Mouse (Mus musculus) A20 (cell line): ENCODE measurements around the gene Hdac11.
A peak's percentile ranks its signal among the peaks of the same experiment; 100 is the strongest.

ENCODE experiments used
- DNase-seq: peaks from one replicate; pipeline ENCODE4 v3.0.0-alpha.2; 2011; ENCODE audit warnings: low read depth, low spot score

Hdac11 gene

GRCm38 (mm10) chr6:91169129-91169528 is 12.7 kb downstream of the Hdac11 start:
- no peak for DNase-seq

GRCm38 (mm10) chr6:91171396-91171895 is 15.0 kb downstream of the Hdac11 start:
- DNase-seq: no peak

- DNase-seq: no peak
Observed at GRCm38 (mm10) chr6:91172381-91172780, 15.9 kb downstream of the Hdac11 start.

- DNase-seq: peak; percentile 53
Observed at GRCm38 (mm10) chr6:91173221-91173880, 16.9 kb downstream of the Hdac11 start.

- no peak for DNase-seq
Observed at GRCm38 (mm10) chr6:91174211-91174610, 17.7 kb downstream of the Hdac11 start.

- no peak for DNase-seq
Observed at GRCm38 (mm10) chr6:91180767-91181171, 24.3 kb downstream of the Hdac11 start.

GRCm38 (mm10) chr6:91181320-91181719 is 24.9 kb downstream of the Hdac11 start:
- no peak for DNase-seq

- no peak for DNase-seq
Observed at GRCm38 (mm10) chr6:91182075-91182490, 25.6 kb downstream of the Hdac11 start.

- no peak for DNase-seq
Observed at GRCm38 (mm10) chr6:91183041-91183440, 26.6 kb downstream of the Hdac11 start.

GRCm38 (mm10) chr6:91183980-91184379 is 27.5 kb downstream of the Hdac11 start:
- DNase-seq: peak; percentile 7

GRCm38 (mm10) chr6:91184776-91185175 is 28.3 kb downstream of the Hdac11 start:
- DNase-seq: no peak

GRCm38 (mm10) chr6:91185502-91185901 is 29.0 kb downstream of the Hdac11 start:
- no peak for DNase-seq

- peak; percentile 49 for DNase-seq
Observed at GRCm38 (mm10) chr6:91186161-91186931, 29.9 kb downstream of the Hdac11 start.

- no peak for DNase-seq
Observed at GRCm38 (mm10) chr6:91186934-91187333, 30.5 kb downstream of the Hdac11 start.

GRCm38 (mm10) chr6:91187871-91188270 is 31.4 kb downstream of the Hdac11 start:
- no peak for DNase-seq

- no peak for DNase-seq
Observed at GRCm38 (mm10) chr6:91189971-91190370, 33.5 kb downstream of the Hdac11 start.

GRCm38 (mm10) chr6:91191465-91191864 is 35.0 kb downstream of the Hdac11 start:
- DNase-seq: no peak

GRCm38 (mm10) chr6:91192421-91192820 is 36.0 kb downstream of the Hdac11 start:
- no peak for DNase-seq

GRCm38 (mm10) chr6:91192851-91193545 is 36.5 kb downstream of the Hdac11 start:
- DNase-seq: no peak

GRCm38 (mm10) chr6:91198456-91198855 is 42.0 kb downstream of the Hdac11 start:
- DNase-seq: no peak

- no peak for DNase-seq
Observed at GRCm38 (mm10) chr6:91200429-91201188, 44.1 kb downstream of the Hdac11 start.
